Mouse (Mus musculus): Measurements from ENCODE around the gene Nr4a1. TPM values are rescaled to one million over a fixed set of nuclear protein-coding genes. Genes with fewer than 3 reads are reported as not detected.

The Nr4a1 gene
- polyA plus RNA-seq, 1 experiment from 2014 or later: 8.8 TPM

DNA sequence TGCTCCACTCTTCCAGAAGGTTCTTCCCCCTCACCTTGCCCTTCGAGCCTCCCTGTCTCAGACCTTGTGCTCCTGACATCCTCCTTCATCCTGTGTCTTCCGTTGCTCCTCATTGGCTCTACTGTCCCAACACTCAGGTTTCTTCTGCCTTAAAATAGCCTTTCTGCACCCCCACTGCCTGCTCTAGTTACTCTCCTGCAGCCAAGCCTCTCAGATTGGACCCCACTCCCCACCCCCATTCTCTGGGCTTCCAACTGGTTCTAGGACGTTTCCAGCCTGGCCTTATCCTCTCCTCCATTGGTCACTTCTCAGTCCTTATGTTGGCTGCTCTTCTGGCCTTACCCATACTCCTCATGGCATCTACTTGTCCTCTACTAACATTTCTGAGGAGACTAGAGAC is 48.1 kb downstream of the Nr4a1 start:
- H3K36me3 ChIP-seq (ENCODE audit: insufficient read depth): 0 out of 2 replicates have a peak, but pooled peaks cover 11% of the 10 kb centered on the region
- 82% methylated on average over 3 of the region's 3 CpGs for WGBS
- H3K4me1 ChIP-seq (ENCODE audit: insufficient read depth): peaks cover 9% of the 10 kb centered on the region; the same call in 1 of the 2 replicates
- no peak for TF ChIP-seq CTCF (IDR thresholded peaks at IDR 0.05; ENCODE audit: low read depth)
- ATAC-seq (ENCODE audit: insufficient read depth) (no peak), DNase-seq (no peak)
- H3K27me3 ChIP-seq (ENCODE audit: insufficient read depth, low read length): no peaks in the 10 kb centered on the region
- no peaks in the 10 kb centered on the region for H3K9me3 ChIP-seq (ENCODE audit: low read depth, low read length)
- H3K9ac ChIP-seq: no peak overlapping the region
- no peak overlapping the region for H3K27ac ChIP-seq (ENCODE audit: low read depth)
- H3K4me2 ChIP-seq: no peak overlapping the region
- H3K4me3 ChIP-seq (ENCODE audit: low read depth, low read length): no peak overlapping the region

GRCm38 (mm10) chr15:101303830-101304229 is 49.8 kb downstream of the Nr4a1 start:
- DNase-seq (no peak), ATAC-seq (ENCODE audit: insufficient read depth) (no peak)
- Histone ChIP-seq H3K4me1 (ENCODE audit: insufficient read depth) (no peaks in the 10 kb centered on the region), H3K36me3 (ENCODE audit: insufficient read depth) (0 out of 2 replicates have a peak, but pooled peaks cover 11% of the 10 kb centered on the region), H3K9me3 (ENCODE audit: low read depth, low read length) (no peaks in the 10 kb centered on the region), H3K4me2 (no peak overlapping the region), H3K27me3 (ENCODE audit: insufficient read depth, low read length) (no peaks in the 10 kb centered on the region), H3K9ac (no peak overlapping the region), H3K4me3 (ENCODE audit: low read depth, low read length) (no peak overlapping the region), H3K27ac (ENCODE audit: low read depth) (no peak overlapping the region)
- WGBS: 88% methylated on average over 4 of the region's 4 CpGs
- TF ChIP-seq CTCF (IDR thresholded peaks at IDR 0.05; ENCODE audit: low read depth): no peak

DNA sequence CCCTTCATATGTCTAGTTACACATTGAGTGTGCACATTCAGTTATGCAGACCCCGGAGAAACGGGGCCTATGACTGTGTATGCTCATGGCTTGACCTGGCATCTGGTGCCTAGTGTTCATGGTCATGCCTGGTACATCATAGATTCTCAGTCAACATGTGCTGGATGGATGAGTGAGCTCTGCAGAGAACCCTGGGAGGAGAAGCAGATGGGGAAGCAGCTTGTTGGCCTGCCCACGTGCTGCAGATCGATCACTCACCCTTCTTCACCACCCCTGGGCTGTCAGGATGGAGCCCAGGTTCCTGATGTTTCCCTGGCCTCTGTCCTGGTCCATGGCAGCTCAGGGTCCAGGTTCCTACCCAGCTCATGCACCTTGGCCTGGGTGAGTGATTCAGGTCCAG is 52.4 kb downstream of the Nr4a1 start:
- Histone ChIP-seq H3K4me3 (ENCODE audit: low read depth, low read length) (no peak overlapping the region), H3K4me2 (no peak overlapping the region), H3K27ac (ENCODE audit: low read depth) (no peak overlapping the region), H3K9ac (no peak overlapping the region), H3K27me3 (ENCODE audit: insufficient read depth, low read length) (no peaks in the 10 kb centered on the region), H3K4me1 (ENCODE audit: insufficient read depth) (no peaks in the 10 kb centered on the region; the same call in 1 of the 2 replicates), H3K9me3 (ENCODE audit: low read depth, low read length) (no peaks in the 10 kb centered on the region), H3K36me3 (ENCODE audit: insufficient read depth) (no peaks in the 10 kb centered on the region)
- TF ChIP-seq CTCF (IDR thresholded peaks at IDR 0.05; ENCODE audit: low read depth): no peak
- DNase-seq (no peak), ATAC-seq (ENCODE audit: insufficient read depth) (no peak)
- WGBS: 77% methylated on average over 4 of the region's 4 CpGs

DNA sequence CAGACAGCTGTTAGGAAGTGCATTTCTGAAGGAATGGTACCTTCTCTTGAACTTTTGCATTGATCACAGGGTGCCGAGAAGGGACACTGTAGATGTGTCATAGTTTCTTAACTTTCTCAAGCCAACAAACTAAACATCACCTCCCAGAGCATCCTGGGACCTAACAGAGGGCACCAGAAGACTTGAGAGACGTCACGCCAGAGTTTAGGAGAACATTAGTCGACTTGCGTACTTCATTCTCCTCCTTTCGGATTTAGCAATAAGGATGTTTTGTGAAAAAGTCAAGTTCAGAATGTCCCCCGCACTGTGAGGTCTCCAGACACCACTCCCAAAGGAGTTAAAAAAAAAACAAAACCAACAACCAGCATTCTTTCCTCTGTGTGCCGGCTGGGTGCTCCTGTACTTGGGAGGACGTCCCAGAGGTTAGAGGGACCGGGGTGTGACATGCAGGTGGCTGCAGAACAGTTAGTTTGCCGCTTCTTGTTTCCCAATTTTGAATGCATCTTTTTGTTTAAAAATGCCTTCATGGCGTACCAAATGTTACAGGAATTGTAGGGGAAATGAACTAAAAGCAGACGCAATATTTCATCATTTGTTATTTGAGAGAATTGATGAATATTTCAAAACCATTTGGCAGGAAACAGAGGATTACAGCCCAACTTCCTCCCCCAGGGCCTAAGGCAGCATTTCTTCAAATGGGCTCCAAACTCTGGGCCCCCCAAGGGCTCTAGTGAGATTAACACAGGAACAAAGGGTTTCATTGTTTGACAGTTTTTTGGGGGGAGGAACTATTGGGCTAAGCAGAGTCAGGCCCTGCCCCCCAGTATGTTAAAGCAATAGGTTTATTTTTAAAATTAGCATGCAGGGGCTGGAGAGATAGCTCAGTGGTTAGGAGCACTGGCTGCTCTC is 54.6 kb downstream of the Nr4a1 start:
- Histone ChIP-seq H3K27me3 (ENCODE audit: insufficient read depth, low read length) (no peaks in the 10 kb centered on the region), H3K9me3 (ENCODE audit: low read depth, low read length) (no peaks in the 10 kb centered on the region), H3K36me3 (ENCODE audit: insufficient read depth) (no peaks in the 10 kb centered on the region), H3K4me3 (ENCODE audit: low read depth, low read length) (no peak overlapping the region), H3K4me2 (no peak overlapping the region), H3K4me1 (ENCODE audit: insufficient read depth) (no peaks in the 10 kb centered on the region; the same call in 1 of the 2 replicates), H3K9ac (no peak overlapping the region; the same call in 1 of the 2 replicates), H3K27ac (ENCODE audit: low read depth) (peak overlapping the region; percentile 20; the same call in 1 of the 2 replicates)
- DNase-seq (no peak), ATAC-seq (ENCODE audit: insufficient read depth) (no peak)
- TF ChIP-seq CTCF (IDR thresholded peaks at IDR 0.05; ENCODE audit: low read depth): no peak
- WGBS: 44% methylated on average over 13 of the region's 13 CpGs

GRCm38 (mm10) chr15:101309493-101309892 is 55.4 kb downstream of the Nr4a1 start:
- Histone ChIP-seq H3K4me1 (ENCODE audit: insufficient read depth) (no peaks in the 10 kb centered on the region; the same call in 1 of the 2 replicates), H3K27me3 (ENCODE audit: insufficient read depth, low read length) (no peaks in the 10 kb centered on the region), H3K27ac (ENCODE audit: low read depth) (no peak overlapping the region), H3K4me2 (no peak overlapping the region), H3K4me3 (ENCODE audit: low read depth, low read length) (no peak overlapping the region), H3K9ac (no peak overlapping the region), H3K36me3 (ENCODE audit: insufficient read depth) (no peaks in the 10 kb centered on the region), H3K9me3 (ENCODE audit: low read depth, low read length) (no peaks in the 10 kb centered on the region)
- DNase-seq (no peak), ATAC-seq (ENCODE audit: insufficient read depth) (0 out of 2 replicates have a peak, but pooled peaks have one; percentile 12)
- WGBS: 26% methylated on average over 5 of the region's 5 CpGs
- no peak for TF ChIP-seq CTCF (IDR thresholded peaks at IDR 0.05; ENCODE audit: low read depth)

GRCm38 (mm10) chr15:101311087-101311770 is 57.2 kb downstream of the Nr4a1 start:
- WGBS: 37% methylated on average over 14 of the region's 15 CpGs
- no peak for TF ChIP-seq CTCF (IDR thresholded peaks at IDR 0.05; ENCODE audit: low read depth)
- Histone ChIP-seq H3K4me1 (ENCODE audit: insufficient read depth) (no peaks in the 10 kb centered on the region; the same call in 1 of the 2 replicates), H3K4me3 (ENCODE audit: low read depth, low read length) (no peak overlapping the region), H3K9ac (no peak overlapping the region), H3K27ac (ENCODE audit: low read depth) (no peak overlapping the region), H3K9me3 (ENCODE audit: low read depth, low read length) (no peaks in the 10 kb centered on the region), H3K36me3 (ENCODE audit: insufficient read depth) (no peaks in the 10 kb centered on the region), H3K27me3 (ENCODE audit: insufficient read depth, low read length) (no peaks in the 10 kb centered on the region), H3K4me2 (no peak overlapping the region)
- DNase-seq (no peak), ATAC-seq (ENCODE audit: insufficient read depth) (no peak)

DNA sequence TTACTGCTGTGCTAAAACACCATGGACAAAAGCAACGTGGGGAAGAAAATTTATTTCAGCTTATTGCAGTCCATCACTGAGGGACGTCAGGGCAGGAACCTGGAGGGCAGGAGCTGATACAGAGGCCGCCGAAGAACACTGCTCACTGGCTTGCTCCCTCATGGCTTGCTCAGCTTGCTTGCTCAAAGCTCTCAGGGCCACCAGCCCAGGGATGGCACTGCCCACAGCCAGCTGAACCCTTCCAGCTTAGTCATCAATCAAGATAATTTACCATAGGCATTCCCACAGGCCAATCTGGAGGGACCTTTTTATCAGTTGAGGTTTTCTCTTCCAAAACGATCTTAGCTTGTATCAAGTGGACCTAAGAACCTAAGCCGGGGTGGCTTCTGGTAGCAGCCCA is 57.9 kb downstream of the Nr4a1 start:
- H3K9me3 ChIP-seq (ENCODE audit: low read depth, low read length): no peaks in the 10 kb centered on the region
- 65% methylated on average over 6 of the region's 6 CpGs for WGBS
- no peak overlapping the region for H3K4me2 ChIP-seq
- H3K4me3 ChIP-seq (ENCODE audit: low read depth, low read length): no peak overlapping the region
- ATAC-seq (ENCODE audit: insufficient read depth): no peak
- H3K9ac ChIP-seq: no peak overlapping the region
- H3K27me3 ChIP-seq (ENCODE audit: insufficient read depth, low read length): no peaks in the 10 kb centered on the region
- no peak for TF ChIP-seq CTCF (IDR thresholded peaks at IDR 0.05; ENCODE audit: low read depth)
- no peaks in the 10 kb centered on the region; the same call in 1 of the 2 replicates for H3K4me1 ChIP-seq (ENCODE audit: insufficient read depth)
- DNase-seq: no peak
- no peaks in the 10 kb centered on the region for H3K36me3 ChIP-seq (ENCODE audit: insufficient read depth)
- H3K27ac ChIP-seq (ENCODE audit: low read depth): no peak overlapping the region
